Mouse (Mus musculus) small intestine, adult 2 months (tissue): ENCODE results near the gene Ubxn10. TPM values are rescaled to one million over a fixed set of nuclear protein-coding genes. Genes with fewer than 3 reads are reported as not detected.

Source experiments
- H3K27ac ChIP-seq: fragments of 200-500 bp; 2 replicates; pipeline ENCODE4 v1.5.1; 2012; ENCODE audit warnings: low read depth, low read length, control low read depth, inconsistent platforms; ENCODE audit not compliant: insufficient read depth
- H3K27me3 ChIP-seq: fragments of 200-500 bp; 2 replicates; pipeline ENCODE4 v1.6.1; 2012; ENCODE audit warnings: mild to moderate bottlenecking, moderate library complexity, low read length, inconsistent platforms; ENCODE audit not compliant: control insufficient read depth, insufficient read depth
- H3K36me3 ChIP-seq: fragments of 200-500 bp; 2 replicates; pipeline ENCODE4 v1.6.1; 2012; ENCODE audit warnings: mild to moderate bottlenecking, low read length, control low read depth, inconsistent platforms; ENCODE audit not compliant: control insufficient read depth, insufficient read depth
- H3K4me1 ChIP-seq: fragments of 200-500 bp; 2 replicates; pipeline ENCODE4 v1.6.1; 2012; ENCODE audit warnings: low read length, inconsistent platforms, mixed read lengths; ENCODE audit not compliant: control insufficient read depth, insufficient read depth, insufficient read length
- H3K4me3 ChIP-seq: fragments of 200-500 bp; 2 replicates; pipeline ENCODE4 v1.5.1; 2012; ENCODE audit warnings: low read depth, mild to moderate bottlenecking, control low read depth, inconsistent platforms, low read length, moderate library complexity
- CTCF ChIP-seq: fragments of 200-500 bp; IDR thresholded peaks from 2 replicates; pipeline ENCODE4 v1.5.1; 2012; ENCODE audit warnings: low read depth, mild to moderate bottlenecking, control low read depth, inconsistent platforms, low read length, moderate library complexity, mixed read lengths; ENCODE audit not compliant: insufficient replicate concordance, insufficient read length; ENCODE audit errors: extremely low read depth
- POLR2A ChIP-seq: fragments of 200-500 bp; IDR thresholded peaks from 2 replicates; pipeline ENCODE4 v1.6.1; 2012; ENCODE audit warnings: low read depth, mild to moderate bottlenecking, control low read depth, inconsistent platforms, low read length, moderate library complexity
- WGBS: fragments of 180-500 bp; shearing (Covaris S2); methylation state at CpG from one replicate; pipeline ENCODE4 v1.1.7; 2018; 5-methylcytosine and 5-hydroxymethylcytosine counted together
- polyA plus RNA-seq: library from polyadenylated mRNA; depleted of rRNA; stranded (reverse); fragments of >200 nt; gene quantifications from 2 replicates; pipeline ENCODE4 v1.2.3, GENCODE M21; 2012

Gene Ubxn10
- polyA plus RNA-seq, 1 experiment, result 1.2 TPM

GRCm38 (mm10) chr4:138772386-138772785 lies 35.4 kb upstream of the Ubxn10 start:
- Histone ChIP-seq H3K36me3 (no peaks in the 10 kb centered on the region), H3K27ac (no peak overlapping the region), H3K4me1 (peaks cover 11% of the 10 kb centered on the region; the same call in 1 of the 2 replicates), H3K27me3 (no peaks in the 10 kb centered on the region), H3K4me3 (no peak overlapping the region)
- TF ChIP-seq POLR2A (no peak), CTCF (no peak)
- WGBS, result 38% methylated on average over 5 of the region's 5 CpGs

GRCm38 (mm10) chr4:138771970-138772369 lies 35.0 kb upstream of the Ubxn10 start:
- Histone ChIP-seq H3K27ac (peak overlapping the region; percentile 18; the same call in 1 of the 2 replicates), H3K27me3 (no peaks in the 10 kb centered on the region), H3K4me3 (no peak overlapping the region), H3K36me3 (no peaks in the 10 kb centered on the region), H3K4me1 (peaks cover 11% of the 10 kb centered on the region; the same call in 1 of the 2 replicates)
- 30% methylated on average over 10 of the region's 10 CpGs for WGBS
- TF ChIP-seq POLR2A (no peak), CTCF (no peak)

- H3K36me3 ChIP-seq, result no peaks in the 10 kb centered on the region
- 71% methylated on average over 9 of the region's 9 CpGs for WGBS
- H3K4me1 ChIP-seq, result no peaks in the 10 kb centered on the region
These were observed 25.3 kb upstream of the Ubxn10 start for GRCm38 (mm10) chr4:138762266-138762665.

GRCm38 (mm10) chr4:138757416-138757815 lies 20.4 kb upstream of the Ubxn10 start, which contains the start of gene Pla2g2f:
Pla2g2f (minus strand) TSS chr4:138757626.
- TF ChIP-seq CTCF, result no peak
- no peak for TF ChIP-seq POLR2A
- WGBS, result 85% methylated on average over 8 of the region's 8 CpGs

More at GRCm38 (mm10) chr4:138762266-138762665, 25.3 kb upstream of the Ubxn10 start:
- Histone ChIP-seq H3K4me3 (no peak overlapping the region), H3K27ac (no peak overlapping the region), H3K27me3 (no peaks in the 10 kb centered on the region)
- TF ChIP-seq CTCF (no peak), POLR2A (no peak)

GRCm38 (mm10) chr4:138755983-138756382 lies 19.0 kb upstream of the Ubxn10 start:
- H3K4me3 ChIP-seq, result no peak overlapping the region
- TF ChIP-seq CTCF (no peak), POLR2A (no peak)
- no peak overlapping the region for H3K27ac ChIP-seq
- H3K27me3 ChIP-seq, result no peaks in the 10 kb centered on the region
- H3K36me3 ChIP-seq, result no peaks in the 10 kb centered on the region
- peaks cover 5% of the 10 kb centered on the region; the same call in 1 of the 2 replicates for H3K4me1 ChIP-seq
- WGBS, result 60% methylated on average over 11 of the region's 11 CpGs

More at GRCm38 (mm10) chr4:138757416-138757815, 20.4 kb upstream of the Ubxn10 start, which contains the start of gene Pla2g2f:
- H3K4me3 ChIP-seq, result peak within 1 kb of the TSS; percentile 12
- H3K36me3 ChIP-seq, result no peaks in the 10 kb centered on the region
- no peak within 1 kb of the TSS for H3K27ac ChIP-seq
- no peaks in the 10 kb centered on the region for H3K27me3 ChIP-seq
- H3K4me1 ChIP-seq, result peaks cover 5% of the 10 kb centered on the region; the same call in 1 of the 2 replicates

- TF ChIP-seq CTCF, result no peak
- no peak for TF ChIP-seq POLR2A
- WGBS, result 31% methylated on average over 4 of the region's 4 CpGs
- Histone ChIP-seq H3K4me1 (peaks cover 5% of the 10 kb centered on the region; the same call in 1 of the 2 replicates), H3K4me3 (no peak overlapping the region), H3K27ac (no peak overlapping the region), H3K27me3 (no peaks in the 10 kb centered on the region), H3K36me3 (no peaks in the 10 kb centered on the region)
These were observed 18.5 kb upstream of the Ubxn10 start for GRCm38 (mm10) chr4:138755439-138755838.

GRCm38 (mm10) chr4:138754432-138754831 lies 17.5 kb upstream of the Ubxn10 start:
- Histone ChIP-seq H3K27me3 (no peaks in the 10 kb centered on the region), H3K4me3 (no peak overlapping the region), H3K36me3 (no peaks in the 10 kb centered on the region), H3K27ac (no peak overlapping the region), H3K4me1 (peaks cover 5% of the 10 kb centered on the region; the same call in 1 of the 2 replicates)
- WGBS, result 37% methylated on average over 9 of the region's 9 CpGs
- TF ChIP-seq POLR2A, result no peak
- TF ChIP-seq CTCF, result no peak
